Mouse (Mus musculus) CH12F3 (cell line): ENCODE measurements around the gene Dclk2.

Experiments
- in situ Hi-C: fragments of 300-500 bp; cut with MboI; formaldehyde crosslinking; loops from 2 replicates; pipeline ENCODE4 v1.14.3; 2020; ENCODE audit warnings: low sequenced_read_pairs

Dclk2 gene

GRCm38 (mm10) chr3:86762456-86762855 is 158.2 kb downstream of the Dclk2 start:
- in situ Hi-C loops = loop anchor here (25.0 kb wide), 1 partner anchor 450 kb away; no protein-coding TSS in a partner anchor

DNA sequence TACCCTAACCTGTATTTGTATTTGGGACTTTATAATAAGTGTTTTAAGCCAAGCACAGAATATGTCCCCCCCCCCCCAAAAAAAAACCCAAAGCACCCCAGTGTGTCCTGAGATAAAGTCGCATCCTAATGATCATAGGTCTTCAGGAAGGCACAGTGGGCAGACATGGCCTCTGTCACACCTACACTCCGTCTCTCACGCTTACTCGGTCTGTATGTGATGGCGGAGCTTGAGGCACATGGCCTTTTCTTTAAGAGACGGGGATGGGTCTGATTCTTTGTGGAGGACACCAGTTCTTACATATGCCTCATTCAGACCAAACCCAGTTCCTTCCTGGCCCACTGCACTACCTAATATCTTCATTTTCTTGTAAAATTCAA is 158.6 kb downstream of the Dclk2 start:
- in situ Hi-C loops = loop anchor here (25.0 kb wide), 1 partner anchor 450 kb away; no protein-coding TSS in a partner anchor

- in situ Hi-C loops = loop anchor here (25.0 kb wide), 1 partner anchor 449 kb away; no protein-coding TSS in a partner anchor
Observed at GRCm38 (mm10) chr3:86761095-86762035, 159.3 kb downstream of the Dclk2 start.

DNA sequence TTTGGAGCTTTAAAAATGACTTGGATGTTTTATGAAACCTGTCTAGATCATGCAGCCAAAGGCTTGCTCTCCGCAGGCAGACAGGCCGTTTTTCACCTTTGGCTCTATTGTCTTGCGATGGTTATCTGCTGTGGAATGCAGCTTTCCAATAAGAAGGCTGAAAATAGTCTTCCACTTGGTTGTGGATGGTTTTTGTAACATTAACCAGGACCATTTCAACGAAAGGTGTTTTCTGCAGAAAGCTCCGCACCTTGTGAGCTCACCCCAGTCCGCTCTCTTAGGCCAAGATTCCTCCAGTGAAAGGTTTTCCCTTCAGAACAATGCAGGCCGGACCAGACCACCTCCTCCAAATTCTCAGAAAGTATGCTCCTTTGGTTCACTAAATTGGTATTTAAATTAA is 160.2 kb downstream of the Dclk2 start:
- in situ Hi-C loops = loop anchor here (25.0 kb wide), 1 partner anchor 448 kb away; no protein-coding TSS in a partner anchor

- in situ Hi-C loops = loop anchor here (25.0 kb wide), 1 partner anchor 448 kb away; no protein-coding TSS in a partner anchor
Observed at GRCm38 (mm10) chr3:86759834-86760233, 160.8 kb downstream of the Dclk2 start.

DNA sequence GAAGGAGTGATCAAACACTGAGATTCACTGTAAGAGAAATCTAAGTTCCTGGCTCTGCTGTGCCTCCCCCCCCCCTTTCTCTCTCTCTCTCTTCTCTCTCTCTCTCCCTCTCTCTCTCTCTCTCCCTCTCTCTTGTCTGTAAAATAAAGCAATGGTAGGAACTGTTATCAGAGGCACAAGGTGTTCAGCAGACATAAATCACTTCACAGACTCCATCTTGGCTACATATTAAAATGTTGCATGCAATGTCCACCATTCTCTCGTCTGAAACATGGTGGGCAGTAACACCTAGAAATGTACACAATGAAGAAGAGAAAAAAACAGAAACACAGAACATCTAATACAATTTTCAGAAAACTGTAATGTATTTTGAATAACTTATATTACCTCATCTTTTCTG is 161.3 kb downstream of the Dclk2 start:
- in situ Hi-C loops = loop anchor here (25.0 kb wide), 1 partner anchor 447 kb away; no protein-coding TSS in a partner anchor

GRCm38 (mm10) chr3:86758727-86759126 is 161.9 kb downstream of the Dclk2 start:
- in situ Hi-C loops = loop anchor here (25.0 kb wide), 1 partner anchor 446 kb away; no protein-coding TSS in a partner anchor

DNA sequence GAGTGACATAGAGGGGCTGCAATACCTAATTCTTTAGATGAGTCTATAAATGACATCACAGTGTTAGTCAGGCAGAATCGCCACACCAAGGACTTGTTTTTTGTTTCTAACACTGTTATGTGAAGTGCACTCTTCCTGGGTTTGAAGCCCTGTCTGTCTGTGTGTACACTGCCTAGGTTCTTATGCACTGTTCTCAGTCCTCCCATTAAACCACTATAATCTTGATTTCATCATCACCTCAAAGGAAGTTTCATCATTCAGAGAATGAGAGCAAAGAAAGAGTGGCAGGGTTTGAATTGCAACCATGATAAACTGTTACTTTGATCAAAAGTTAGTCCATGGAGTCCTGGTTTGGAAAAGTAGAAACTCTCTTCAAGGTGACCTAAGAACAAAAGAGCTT is 164.1 kb downstream of the Dclk2 start:
- in situ Hi-C loops = loop anchor here (25.0 kb wide), 1 partner anchor 444 kb away; no protein-coding TSS in a partner anchor

- in situ Hi-C loops = loop anchor here (25.0 kb wide), 1 partner anchor 443 kb away; no protein-coding TSS in a partner anchor
Observed at GRCm38 (mm10) chr3:86754595-86755557, 165.8 kb downstream of the Dclk2 start.

GRCm38 (mm10) chr3:86754178-86754577 is 166.5 kb downstream of the Dclk2 start:
- in situ Hi-C loops = loop anchor here (25.0 kb wide), 1 partner anchor 442 kb away; no protein-coding TSS in a partner anchor

GRCm38 (mm10) chr3:86750652-86751051 is 170.0 kb downstream of the Dclk2 start:
- in situ Hi-C loops = loop anchor here (25.0 kb wide), 1 partner anchor 438 kb away; no protein-coding TSS in a partner anchor

DNA sequence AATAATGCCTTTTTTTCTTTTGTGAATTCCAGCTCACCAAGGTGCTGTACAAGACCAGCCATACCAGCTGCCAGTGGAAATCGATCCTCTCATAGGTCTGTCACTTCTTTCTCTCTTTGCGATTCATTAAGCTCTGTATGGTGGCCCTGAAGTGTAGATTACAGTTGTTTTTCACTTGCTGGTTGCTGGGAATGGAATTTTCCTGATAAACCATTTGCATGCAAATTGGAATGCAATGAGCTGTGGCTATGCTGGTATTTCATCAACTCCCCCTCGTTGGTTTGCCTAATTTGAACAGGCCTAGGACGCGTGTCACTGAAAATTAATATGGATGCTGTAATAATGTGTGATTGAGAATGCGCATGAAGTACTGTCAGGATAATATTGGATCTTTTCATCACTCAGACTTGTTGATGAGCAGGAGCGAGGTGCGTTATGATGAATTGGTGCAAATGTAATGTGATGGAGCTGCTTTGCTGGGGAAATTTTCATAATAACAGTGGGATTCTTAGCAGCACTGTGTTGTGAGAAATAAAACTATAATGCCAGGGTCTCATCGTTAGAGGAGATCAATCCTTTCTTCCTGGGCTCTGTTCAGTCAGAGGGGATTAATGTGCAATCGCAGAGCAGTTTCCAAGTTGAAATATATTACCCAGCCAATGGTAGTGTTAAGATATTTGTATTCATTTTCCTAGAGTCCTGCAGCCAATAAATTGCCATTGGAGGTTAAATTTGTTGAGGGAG is 174.7 kb downstream of the Dclk2 start:
- in situ Hi-C loops = no loop called here

GRCm38 (mm10) chr3:86745348-86745747 is 175.3 kb downstream of the Dclk2 start:
- in situ Hi-C loops = no loop called here

DNA sequence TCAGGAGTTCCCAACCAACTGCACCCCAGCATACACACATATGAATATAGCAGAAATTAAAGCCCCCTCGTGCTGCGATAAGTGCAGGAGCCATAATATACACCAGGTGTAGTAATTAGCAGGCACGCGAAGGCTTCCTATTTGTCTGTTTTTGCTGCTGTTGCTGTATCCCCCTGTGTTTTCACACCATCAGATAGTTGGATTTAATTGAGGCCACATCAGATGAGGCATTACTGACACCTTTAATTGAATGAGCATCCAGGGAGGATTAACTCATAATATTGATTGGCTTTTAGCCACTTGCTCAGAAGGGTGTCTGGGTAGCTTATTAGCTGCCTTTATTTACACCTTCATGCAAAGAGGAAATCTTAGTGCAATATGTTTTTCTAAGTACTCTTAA is 180.9 kb downstream of the Dclk2 start:
- in situ Hi-C loops = no loop called here

GRCm38 (mm10) chr3:86738831-86739230 is 181.8 kb downstream of the Dclk2 start:
- in situ Hi-C loops = no loop called here
